Mouse (Mus musculus) lung, adult 2 months (tissue): ENCODE measurements around the gene Ugt3a2.

Source experiments
- CTCF ChIP-seq: fragments of 200-500 bp; IDR thresholded peaks from 2 replicates; pipeline ENCODE4 v1.5.1; 2011; ENCODE audit warnings: mild to moderate bottlenecking, low read length, control low read depth; ENCODE audit not compliant: insufficient read depth
- POLR2A ChIP-seq: fragments of 200-500 bp; IDR thresholded peaks from 2 replicates; pipeline ENCODE4 v1.6.1; 2011; ENCODE audit warnings: low read depth, mild to moderate bottlenecking, control low read depth, low read length, borderline replicate concordance; ENCODE audit errors: extremely low read depth

GRCm38 (mm10) chr15:9337021-9337420 is 1.7 kb downstream of the Ugt3a2 start:
- TF ChIP-seq POLR2A (no peak), CTCF (no peak)
